Mouse (Mus musculus): Measurements from ENCODE around the gene Mlec.

Mlec gene

GRCm38 (mm10) chr5:115158040-115158983 lies at the start of gene Mlec:
Gene Mlec (minus strand): TSS chr5:115158179.
- peak; percentile 99 for DNase-seq (ENCODE audit: low read depth)

GRCm38 (mm10) chr5:115207244-115207643 lies 49.3 kb upstream of the Mlec start:
- DNase-seq (ENCODE audit: low read depth) = no peak

- no peak for DNase-seq (ENCODE audit: low read depth)
Measured at GRCm38 (mm10) chr5:115204562-115205311, 46.8 kb upstream of the Mlec start.

DNA sequence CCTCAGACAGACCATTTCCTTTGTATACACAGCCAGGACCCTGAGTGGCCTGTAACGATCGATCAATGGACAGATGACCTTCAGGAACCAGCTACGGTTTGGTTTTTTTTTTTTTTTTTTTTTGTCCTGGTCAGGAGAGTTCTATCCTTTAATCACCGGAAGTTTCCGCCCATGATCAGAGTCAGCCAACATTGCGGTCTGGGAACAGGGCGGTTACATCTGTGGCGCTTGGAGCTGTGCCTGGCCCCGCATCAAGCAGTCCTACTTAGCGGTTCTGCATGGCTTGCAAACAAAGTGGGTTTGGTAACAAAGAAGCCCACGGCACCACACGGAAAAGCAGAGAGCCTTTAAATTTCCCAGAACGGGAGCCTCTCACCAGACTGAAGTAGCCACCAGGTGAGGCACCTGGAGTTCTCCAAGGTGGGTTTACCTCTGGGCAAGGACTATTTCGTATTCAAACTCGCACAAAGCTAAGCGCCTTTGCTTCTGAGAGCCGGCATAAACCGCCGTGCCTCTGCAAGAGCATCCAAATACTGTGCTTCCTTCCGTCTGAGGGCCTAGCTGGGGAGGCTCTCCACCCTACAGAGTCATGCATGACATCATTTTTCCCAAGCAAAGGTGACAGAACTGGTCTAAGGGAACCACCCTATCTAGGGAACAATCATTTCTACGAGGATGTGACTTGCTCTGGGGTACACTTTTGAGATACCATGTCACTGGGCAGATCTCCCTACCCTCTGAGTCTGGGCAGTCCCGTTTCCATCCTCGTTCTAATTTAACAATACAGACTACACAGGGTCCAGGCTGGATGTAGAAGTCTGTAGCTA lies 46.0 kb upstream of the Mlec start:
- no peak for DNase-seq (ENCODE audit: low read depth)

- DNase-seq (ENCODE audit: low read depth) = no peak
Measured at GRCm38 (mm10) chr5:115194626-115195221, 36.7 kb upstream of the Mlec start.

DNA sequence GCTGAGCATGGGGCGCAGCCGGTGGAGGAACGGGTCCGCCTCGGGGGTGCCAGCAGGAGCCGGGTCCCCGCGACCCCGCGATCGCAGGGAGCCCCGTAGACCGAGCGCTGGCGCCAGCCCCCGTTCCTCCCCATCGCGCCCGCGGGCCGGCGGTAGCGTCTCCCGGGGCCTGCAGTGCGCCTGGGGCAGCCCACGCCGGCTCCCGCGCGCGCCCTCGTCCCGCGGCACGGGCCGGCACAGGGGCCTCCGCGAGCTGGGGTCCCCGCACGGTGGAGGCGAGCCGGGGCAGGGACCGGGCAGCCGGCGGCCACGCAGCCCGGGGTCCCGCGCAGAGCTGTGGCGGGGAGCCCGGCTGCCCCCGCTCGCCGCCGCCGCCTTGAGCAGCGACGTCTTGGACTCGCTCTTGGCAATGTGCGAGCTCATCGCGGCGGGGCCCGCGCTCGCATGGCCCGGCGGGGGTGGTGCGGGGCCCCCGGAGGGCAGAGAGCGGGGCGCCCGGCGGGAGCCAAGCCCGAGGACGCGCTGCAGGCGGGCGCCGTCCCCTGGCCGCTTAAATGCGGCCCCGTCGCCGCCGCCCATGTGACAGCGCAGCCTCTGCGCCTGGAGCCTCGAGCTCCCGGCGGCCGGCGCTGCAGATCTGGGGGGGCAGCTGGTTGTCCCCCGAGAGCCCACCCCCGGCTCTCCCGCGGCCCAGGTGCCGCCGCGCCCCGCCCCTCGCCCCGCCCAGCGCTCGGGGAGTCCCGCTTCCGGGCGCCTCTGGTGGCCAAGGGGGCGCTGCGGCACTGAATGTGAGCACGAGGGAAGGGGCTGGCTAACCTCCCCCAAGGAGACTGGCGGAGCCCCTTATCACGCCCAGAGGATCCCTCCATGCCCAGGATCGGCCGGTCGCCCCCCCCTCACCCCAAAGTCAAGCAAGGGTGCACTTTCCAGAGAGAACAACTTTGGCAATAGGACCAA lies 36.0 kb upstream of the Mlec start, which contains the start of gene Cabp1:
Cabp1 (minus strand) TSS at position 713 of the 957 bp plus-strand sequence.
- DNase-seq (ENCODE audit: low read depth) = no peak

- peak; percentile 20 for DNase-seq (ENCODE audit: low read depth)
Measured at GRCm38 (mm10) chr5:115193226-115193625, 35.2 kb upstream of the Mlec start.

GRCm38 (mm10) chr5:115192828-115193195 lies 34.8 kb upstream of the Mlec start:
- DNase-seq (ENCODE audit: low read depth) = no peak

- DNase-seq (ENCODE audit: low read depth) = peak; percentile 52
Measured at GRCm38 (mm10) chr5:115191880-115192827, 34.2 kb upstream of the Mlec start.

DNA sequence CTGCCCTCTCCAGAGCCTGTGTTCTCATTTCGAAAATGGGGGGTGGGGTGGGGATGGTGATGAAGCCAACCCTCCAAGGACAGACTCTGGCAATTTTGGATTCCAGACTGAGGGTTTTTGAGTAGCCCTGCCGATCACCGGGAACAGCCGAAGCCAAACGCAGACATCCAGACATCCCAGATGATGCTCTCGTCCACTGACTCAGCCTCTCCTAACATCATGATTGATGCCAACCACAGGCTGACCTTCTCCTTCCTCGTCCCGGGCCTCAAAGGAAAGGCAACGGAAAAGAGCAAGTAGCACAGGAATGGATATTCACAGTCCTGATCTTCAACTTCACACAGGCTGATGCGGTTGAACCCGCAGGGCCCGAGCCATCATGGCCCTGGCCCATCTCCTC lies 32.1 kb upstream of the Mlec start:
- no peak for DNase-seq (ENCODE audit: low read depth)

- peak; percentile 62 for DNase-seq (ENCODE audit: low read depth)
Measured at GRCm38 (mm10) chr5:115188824-115189223, 30.8 kb upstream of the Mlec start.

DNA sequence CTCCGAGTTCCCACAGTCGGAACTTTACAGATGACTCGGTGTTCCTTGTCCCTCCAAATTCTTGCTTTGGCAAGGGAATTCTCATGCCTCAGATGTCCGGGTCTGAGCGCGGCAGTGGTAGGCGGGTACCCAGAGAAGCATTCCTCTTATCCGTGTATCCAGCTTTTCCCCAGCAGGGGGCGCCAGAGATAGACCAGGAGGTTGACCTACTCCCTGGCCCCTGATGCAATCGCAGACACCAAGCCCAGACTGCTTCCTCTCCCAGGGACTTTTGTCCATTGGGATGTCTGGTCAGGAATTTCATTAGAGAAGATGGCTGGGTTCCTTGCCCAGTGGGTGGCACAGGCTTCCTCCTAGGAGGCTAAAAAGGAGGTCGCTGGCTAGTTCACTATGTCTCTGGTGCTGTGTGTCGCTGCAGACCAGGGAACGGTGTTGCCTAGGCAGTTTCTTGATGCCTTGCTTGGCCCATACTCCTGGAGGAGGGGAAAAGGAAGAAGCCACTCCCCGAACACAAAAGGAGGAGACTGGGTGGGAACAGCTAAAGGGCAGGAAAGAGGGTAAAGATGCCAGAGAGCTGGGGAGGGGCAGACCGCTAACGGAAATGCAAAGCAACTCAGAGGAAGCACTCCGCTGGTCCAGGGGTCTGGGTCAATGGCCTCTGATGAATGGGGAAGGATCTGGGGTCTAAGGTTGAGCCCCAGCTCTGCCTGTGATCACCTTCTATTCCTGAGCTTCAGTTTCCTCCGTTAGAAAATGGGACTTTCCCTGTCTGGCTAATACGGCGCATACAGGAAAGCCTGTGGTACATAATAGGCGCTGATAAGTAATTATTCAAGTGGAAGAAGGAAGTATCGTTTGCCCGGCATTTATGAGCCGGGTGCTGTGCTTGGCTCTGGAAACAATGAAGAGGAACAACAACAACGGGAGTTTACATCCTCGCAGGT lies 29.5 kb upstream of the Mlec start:
- peak; percentile 88 for DNase-seq (ENCODE audit: low read depth)

DNA sequence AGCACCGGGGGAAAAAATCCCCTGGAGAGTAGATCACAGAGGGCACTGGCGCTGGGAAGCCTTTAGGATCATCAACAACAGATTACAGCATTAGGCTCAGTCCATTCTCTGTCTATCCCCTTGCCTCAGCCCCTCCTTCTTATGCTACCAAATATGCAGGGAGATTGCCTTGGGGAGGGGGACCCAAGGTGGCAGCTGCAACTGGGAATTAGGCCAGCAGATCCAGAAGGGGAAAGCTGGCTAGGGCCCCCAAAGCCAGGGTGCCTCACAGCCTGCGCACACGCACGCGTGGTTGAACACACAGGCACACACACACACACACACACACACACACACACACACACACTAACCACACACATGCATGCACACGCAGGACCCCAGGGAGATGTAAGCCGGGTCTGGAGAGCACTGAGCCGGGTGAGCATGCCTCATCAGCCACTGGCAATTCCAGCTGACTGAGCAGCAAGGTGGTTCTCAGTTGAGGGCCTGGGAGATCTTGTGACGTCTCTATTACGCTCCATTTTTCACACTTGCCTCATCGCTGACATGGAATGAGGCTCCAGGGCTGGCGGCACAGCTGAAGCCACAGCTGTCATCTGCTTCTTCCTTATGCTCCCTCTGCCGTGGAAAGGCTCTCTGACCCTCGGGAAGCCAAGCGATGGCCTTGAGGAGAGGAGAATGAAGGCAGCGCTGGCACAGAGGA lies 28.5 kb upstream of the Mlec start:
- DNase-seq (ENCODE audit: low read depth) = peak; percentile 32

DNA sequence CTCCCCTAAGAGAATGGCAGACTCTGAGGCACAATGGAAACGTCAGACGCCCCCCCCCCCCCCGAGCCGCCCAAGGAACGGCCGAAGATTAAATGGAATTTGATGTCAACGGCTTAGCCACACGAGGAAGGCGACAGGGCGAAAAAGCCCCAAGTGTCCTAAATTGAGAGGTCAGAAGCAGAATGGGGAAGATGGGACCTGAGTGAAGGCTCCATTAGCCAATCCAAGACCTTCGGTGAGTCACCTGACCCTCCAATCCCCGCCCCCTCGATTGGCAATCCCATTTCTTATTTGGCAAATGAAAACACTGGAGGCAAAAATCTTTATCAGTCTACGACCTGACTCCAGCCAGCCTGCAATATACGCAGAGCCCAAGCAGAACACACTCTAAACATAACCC lies 26.7 kb upstream of the Mlec start:
- DNase-seq (ENCODE audit: low read depth) = peak; percentile 59

DNA sequence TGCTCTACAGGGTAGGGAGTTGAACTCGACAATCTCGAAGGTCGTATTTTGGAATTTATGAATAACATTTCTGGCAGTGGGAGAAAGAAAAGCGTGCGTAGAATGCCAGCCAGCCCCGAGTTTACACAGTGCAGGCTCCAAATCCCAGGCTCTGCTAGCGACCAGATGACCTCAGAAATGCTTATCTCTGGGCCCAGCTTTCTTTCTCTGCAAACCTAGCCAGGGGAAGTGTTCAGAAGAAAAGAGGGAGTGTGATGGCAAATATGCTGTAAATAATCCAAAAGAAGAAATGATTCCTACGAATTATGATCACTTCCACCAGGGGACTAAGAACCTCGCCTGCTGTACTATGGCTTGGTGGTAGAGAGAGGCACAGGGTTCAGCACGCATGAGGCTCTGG lies 25.5 kb upstream of the Mlec start:
- no peak for DNase-seq (ENCODE audit: low read depth)

- DNase-seq (ENCODE audit: low read depth) = no peak
Measured at GRCm38 (mm10) chr5:115182925-115183324, 24.9 kb upstream of the Mlec start.

DNA sequence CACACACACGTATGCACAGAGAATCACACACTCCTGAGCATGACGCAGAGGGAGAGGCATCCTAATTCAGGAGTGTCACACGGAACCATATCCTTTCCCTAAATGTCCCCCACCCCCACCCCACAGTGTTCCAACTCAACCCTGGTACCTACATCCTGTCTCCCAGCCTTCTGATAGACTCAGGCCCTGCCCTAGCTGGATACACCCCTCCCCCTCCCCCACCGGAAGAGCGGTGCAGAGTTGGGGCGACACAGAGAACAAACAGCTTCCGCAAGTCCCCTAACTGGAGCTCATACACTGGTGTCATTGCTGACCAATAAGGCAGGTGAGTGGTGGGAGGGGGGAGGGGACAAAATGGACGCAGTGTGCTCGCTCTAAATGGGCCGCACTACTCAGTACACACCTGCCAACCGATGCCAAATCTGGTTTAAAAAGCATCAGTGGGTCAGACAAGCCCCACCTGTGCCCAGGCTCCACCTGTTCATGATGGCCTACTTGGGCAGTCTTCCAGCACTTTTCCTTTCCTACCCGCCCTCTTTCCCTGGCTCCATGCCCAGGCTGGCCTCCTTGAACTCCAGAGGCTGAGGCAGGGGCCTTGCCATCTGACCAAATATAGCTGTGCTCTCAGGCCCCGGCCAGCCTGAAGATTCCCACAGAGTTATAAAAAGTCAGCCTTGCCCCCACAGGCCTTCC lies 23.4 kb upstream of the Mlec start:
- peak; percentile 57 for DNase-seq (ENCODE audit: low read depth)
